Mouse (Mus musculus) E14TG2a.4 (cell line): ENCODE results near the gene Matn4.

ENCODE experiments used
- CTCF ChIP-seq: conservative IDR thresholded peaks from 2 replicates; pipeline ENCODE4 v1.5.1; 2014; ENCODE audit warnings: low read length
- NANOG ChIP-seq: IDR thresholded peaks from 2 replicates; pipeline ENCODE4 v1.6.1; 2014; ENCODE audit warnings: borderline replicate concordance, low read length, mixed read lengths
- POU5F1 ChIP-seq: IDR thresholded peaks from 2 replicates; pipeline ENCODE4 v1.6.1; 2014; ENCODE audit warnings: low read length, borderline replicate concordance

- TF ChIP-seq CTCF (no peak), POU5F1 (no peak), NANOG (no peak)
These were observed 624 bp downstream of the Matn4 start for GRCm38 (mm10) chr2:164404082-164404990.
